Mouse (Mus musculus) lung, embryonic 15.5 days (tissue): ENCODE data around the gene Slc12a7. TPM values are rescaled to one million over a fixed set of nuclear protein-coding genes. Genes with fewer than 3 reads are reported as not detected.
"Not testable (repeated sequence)": the region's sequence is repeated elsewhere in the genome, so short reads cannot be mapped to it uniquely, and the experiment has no call there.

ENCODE experiments used
- ATAC-seq: fragments of 200-750 bp; cut with Nextera tagmentation; 2 replicates; pipeline ENCODE4 v1.8.0; 2017; ENCODE audit warnings: moderate number of reproducible peaks, borderline replicate concordance; ENCODE audit not compliant: low FRiP score, low TSS enrichment; ENCODE audit errors: extremely low read depth
- H3K27ac ChIP-seq: fragments of 300-500 bp; sonication (generic); 2 replicates; pipeline ENCODE4 v1.5.1; 2015; ENCODE audit warnings: moderate library complexity, mild to moderate bottlenecking, inconsistent platforms
- H3K27me3 ChIP-seq: fragments of 300-500 bp; sonication (generic); 2 replicates; pipeline ENCODE4 v1.6.1; 2015; ENCODE audit warnings: inconsistent platforms
- H3K36me3 ChIP-seq: fragments of 300-500 bp; sonication (generic); 2 replicates; pipeline ENCODE4 v1.6.1; 2015; ENCODE audit warnings: inconsistent platforms
- H3K4me1 ChIP-seq: fragments of 300-500 bp; sonication (generic); 2 replicates; pipeline ENCODE4 v1.6.1; 2015; ENCODE audit warnings: inconsistent platforms
- H3K4me2 ChIP-seq: fragments of 300-500 bp; sonication (generic); 2 replicates; pipeline ENCODE4 v1.6.1; 2015; ENCODE audit warnings: inconsistent platforms, mild to moderate bottlenecking, moderate library complexity
- H3K4me3 ChIP-seq: fragments of 300-500 bp; sonication (generic); 2 replicates; pipeline ENCODE4 v1.5.1; 2015; ENCODE audit warnings: mild to moderate bottlenecking, inconsistent platforms
- H3K9ac ChIP-seq: fragments of 300-500 bp; sonication (generic); 2 replicates; pipeline ENCODE4 v1.6.1; 2015; ENCODE audit warnings: inconsistent platforms
- H3K9me3 ChIP-seq: fragments of 300-500 bp; sonication (generic); 2 replicates; pipeline ENCODE4 v1.6.1; 2016; ENCODE audit warnings: inconsistent platforms
- WGBS: fragments of 180-500 bp; shearing (Covaris S2); methylation state at CpG from one replicate; pipeline ENCODE4 v1.1.7; 2015; 5-methylcytosine and 5-hydroxymethylcytosine counted together
- polyA plus RNA-seq: library from polyadenylated mRNA; unstranded; fragments of >200 nt; fragmentation: Nextera tagmentation; extraction: Ambion mirVana; gene quantifications from 2 replicates; pipeline ENCODE4 v1.2.1, GENCODE M21; 2015

Slc12a7 gene
- polyA plus RNA-seq, 1 experiment from 2014 or later = 16.7 TPM

GRCm38 (mm10) chr13:73701161-73701883, 31.6 kb upstream of the Slc12a7 start:
- H3K4me3 ChIP-seq = no peak overlapping the region
- H3K36me3 ChIP-seq = no peaks in the 10 kb centered on the region
- no peak overlapping the region for H3K27ac ChIP-seq
- no peaks in the 10 kb centered on the region for H3K9me3 ChIP-seq
- 66% methylated on average over 9 of the region's 9 CpGs for WGBS
- no peak overlapping the region for H3K4me2 ChIP-seq
- no peaks in the 10 kb centered on the region for H3K27me3 ChIP-seq
- no peak overlapping the region for H3K9ac ChIP-seq
- no peaks in the 10 kb centered on the region for H3K4me1 ChIP-seq
- no peak for ATAC-seq

- Histone ChIP-seq H3K4me2 (no peak overlapping the region), H3K27me3 (no peaks in the 10 kb centered on the region), H3K9ac (no peak overlapping the region), H3K4me3 (no peak overlapping the region), H3K36me3 (no peaks in the 10 kb centered on the region), H3K27ac (no peak overlapping the region; the same call in 1 of the 2 replicates), H3K4me1 (no peaks in the 10 kb centered on the region), H3K9me3 (no peaks in the 10 kb centered on the region)
- 61% methylated on average over 4 of the region's 4 CpGs for whole genome bisulfite sequencing
- ATAC-seq = 0 out of 2 replicates have a peak, but pooled peaks have one; percentile 42
Measured at GRCm38 (mm10) chr13:73702776-73703175, 30.1 kb upstream of the Slc12a7 start.

- not testable (repeated sequence) for H3K9me3 ChIP-seq, H3K9ac ChIP-seq, H3K4me1 ChIP-seq, H3K27ac ChIP-seq, H3K4me2 ChIP-seq, H3K27me3 ChIP-seq, H3K4me3 ChIP-seq, ATAC-seq, H3K36me3 ChIP-seq
- WGBS = 44% methylated on average over 4 of the region's 4 CpGs
Measured at GRCm38 (mm10) chr13:73703486-73703885, 29.4 kb upstream of the Slc12a7 start.

GRCm38 (mm10) chr13:73704694-73705325, 28.1 kb upstream of the Slc12a7 start, which contains the start of gene Slc6a19:
Gene Slc6a19 (minus strand): TSS chr13:73704865.
- H3K4me2 ChIP-seq = no peak within 1 kb of the TSS
- H3K4me1 ChIP-seq = no peaks in the 10 kb centered on the region
- no peak within 1 kb of the TSS for H3K4me3 ChIP-seq
- H3K27me3 ChIP-seq = no peaks in the 10 kb centered on the region
- H3K9ac ChIP-seq = no peak within 1 kb of the TSS
- H3K36me3 ChIP-seq = no peaks in the 10 kb centered on the region
- H3K27ac ChIP-seq = no peak within 1 kb of the TSS
- H3K9me3 ChIP-seq = no peaks in the 10 kb centered on the region
- WGBS = 85% methylated on average over 7 of the region's 7 CpGs
- no peak for ATAC-seq

GRCm38 (mm10) chr13:73709491-73709890, 23.4 kb upstream of the Slc12a7 start:
- Histone ChIP-seq H3K4me3 (no peak overlapping the region), H3K9ac (no peak overlapping the region), H3K9me3 (no peaks in the 10 kb centered on the region), H3K27ac (no peak overlapping the region), H3K27me3 (no peaks in the 10 kb centered on the region), H3K4me1 (no peaks in the 10 kb centered on the region), H3K36me3 (no peaks in the 10 kb centered on the region), H3K4me2 (no peak overlapping the region)
- 40% methylated on average over 6 of the region's 6 CpGs for WGBS
- ATAC-seq = no peak

GRCm38 (mm10) chr13:73711221-73711620, 21.7 kb upstream of the Slc12a7 start:
- Histone ChIP-seq H3K9me3 (no peaks in the 10 kb centered on the region), H3K36me3 (no peaks in the 10 kb centered on the region), H3K4me1 (no peaks in the 10 kb centered on the region), H3K9ac (no peak overlapping the region), H3K27ac (no peak overlapping the region), H3K27me3 (no peaks in the 10 kb centered on the region), H3K4me3 (no peak overlapping the region), H3K4me2 (no peak overlapping the region)
- ATAC-seq = no peak
- WGBS = 85% methylated on average over 5 of the region's 5 CpGs

- no peak for ATAC-seq
- Histone ChIP-seq H3K36me3 (no peaks in the 10 kb centered on the region), H3K4me2 (no peak overlapping the region), H3K9me3 (no peaks in the 10 kb centered on the region), H3K9ac (no peak overlapping the region), H3K4me1 (no peaks in the 10 kb centered on the region), H3K27ac (no peak overlapping the region), H3K4me3 (no peak overlapping the region), H3K27me3 (no peaks in the 10 kb centered on the region)
- 91% methylated on average over 5 of the region's 5 CpGs for whole genome bisulfite sequencing
Measured at GRCm38 (mm10) chr13:73711803-73712202, 21.1 kb upstream of the Slc12a7 start.

GRCm38 (mm10) chr13:73712228-73712627, 20.7 kb upstream of the Slc12a7 start:
- H3K9ac ChIP-seq = no peak overlapping the region
- H3K4me2 ChIP-seq = no peak overlapping the region
- H3K9me3 ChIP-seq = no peaks in the 10 kb centered on the region
- WGBS = 73% methylated on average over 3 of the region's 3 CpGs
- no peaks in the 10 kb centered on the region for H3K27me3 ChIP-seq
- no peak overlapping the region for H3K27ac ChIP-seq
- no peak for ATAC-seq
- H3K4me3 ChIP-seq = no peak overlapping the region
- H3K4me1 ChIP-seq = no peaks in the 10 kb centered on the region
- H3K36me3 ChIP-seq = no peaks in the 10 kb centered on the region

GRCm38 (mm10) chr13:73713204-73713603, 19.7 kb upstream of the Slc12a7 start:
- H3K4me2 ChIP-seq = no peak overlapping the region
- H3K36me3 ChIP-seq = no peaks in the 10 kb centered on the region
- ATAC-seq = no peak
- no peaks in the 10 kb centered on the region for H3K27me3 ChIP-seq
- 63% methylated on average over 4 of the region's 4 CpGs for WGBS
- H3K4me1 ChIP-seq = no peaks in the 10 kb centered on the region
- H3K9ac ChIP-seq = no peak overlapping the region
- H3K27ac ChIP-seq = no peak overlapping the region
- H3K4me3 ChIP-seq = no peak overlapping the region
- no peaks in the 10 kb centered on the region for H3K9me3 ChIP-seq

- no peak overlapping the region for H3K9ac ChIP-seq
- no peak for ATAC-seq
Measured at GRCm38 (mm10) chr13:73714020-73714419, 18.9 kb upstream of the Slc12a7 start.

GRCm38 (mm10) chr13:73718225-73718624, 14.7 kb upstream of the Slc12a7 start:
- H3K27me3 ChIP-seq = no peaks in the 10 kb centered on the region; the same call in 1 of the 2 replicates
- no peak overlapping the region for H3K9ac ChIP-seq
- H3K4me3 ChIP-seq = no peak overlapping the region
- no peak for ATAC-seq
- H3K4me1 ChIP-seq = no peaks in the 10 kb centered on the region
- no peaks in the 10 kb centered on the region for H3K36me3 ChIP-seq
- 0% methylated on average over 2 of the region's 2 CpGs for WGBS
- no peak overlapping the region for H3K4me2 ChIP-seq
- no peak overlapping the region for H3K27ac ChIP-seq
- no peaks in the 10 kb centered on the region for H3K9me3 ChIP-seq

More at GRCm38 (mm10) chr13:73714020-73714419, 18.9 kb upstream of the Slc12a7 start:
- Histone ChIP-seq H3K27me3 (no peaks in the 10 kb centered on the region), H3K4me2 (no peak overlapping the region), H3K4me3 (no peak overlapping the region), H3K36me3 (no peaks in the 10 kb centered on the region), H3K4me1 (no peaks in the 10 kb centered on the region), H3K27ac (no peak overlapping the region), H3K9me3 (no peaks in the 10 kb centered on the region)
- 51% methylated on average over 2 of the region's 2 CpGs for WGBS

- Histone ChIP-seq H3K9me3 (no peaks in the 10 kb centered on the region), H3K27ac (no peak overlapping the region), H3K9ac (no peak overlapping the region), H3K4me3 (no peak overlapping the region), H3K36me3 (no peaks in the 10 kb centered on the region), H3K4me2 (no peak overlapping the region), H3K4me1 (no peaks in the 10 kb centered on the region), H3K27me3 (no peaks in the 10 kb centered on the region; the same call in 1 of the 2 replicates)
- 74% methylated on average over 4 of the region's 4 CpGs for WGBS
- no peak for ATAC-seq
Measured at GRCm38 (mm10) chr13:73720241-73720640, 12.7 kb upstream of the Slc12a7 start.
